Mouse (Mus musculus): ENCODE results near the gene Slc2a13.

Slc2a13 gene

GRCm38 (mm10) chr15:91502235-91502634 lies 70.8 kb downstream of the Slc2a13 start:
- DNase-seq = no peak

- DNase-seq = peak; percentile 38 to 44
These were observed 78.0 kb downstream of the Slc2a13 start for GRCm38 (mm10) chr15:91495014-91495413.

- peak; percentile 33 to 57 for DNase-seq
These were observed 93.0 kb downstream of the Slc2a13 start for GRCm38 (mm10) chr15:91479924-91480615.

- DNase-seq = peak; percentile 63
These were observed 95.3 kb downstream of the Slc2a13 start for GRCm38 (mm10) chr15:91477766-91478165.

DNA sequence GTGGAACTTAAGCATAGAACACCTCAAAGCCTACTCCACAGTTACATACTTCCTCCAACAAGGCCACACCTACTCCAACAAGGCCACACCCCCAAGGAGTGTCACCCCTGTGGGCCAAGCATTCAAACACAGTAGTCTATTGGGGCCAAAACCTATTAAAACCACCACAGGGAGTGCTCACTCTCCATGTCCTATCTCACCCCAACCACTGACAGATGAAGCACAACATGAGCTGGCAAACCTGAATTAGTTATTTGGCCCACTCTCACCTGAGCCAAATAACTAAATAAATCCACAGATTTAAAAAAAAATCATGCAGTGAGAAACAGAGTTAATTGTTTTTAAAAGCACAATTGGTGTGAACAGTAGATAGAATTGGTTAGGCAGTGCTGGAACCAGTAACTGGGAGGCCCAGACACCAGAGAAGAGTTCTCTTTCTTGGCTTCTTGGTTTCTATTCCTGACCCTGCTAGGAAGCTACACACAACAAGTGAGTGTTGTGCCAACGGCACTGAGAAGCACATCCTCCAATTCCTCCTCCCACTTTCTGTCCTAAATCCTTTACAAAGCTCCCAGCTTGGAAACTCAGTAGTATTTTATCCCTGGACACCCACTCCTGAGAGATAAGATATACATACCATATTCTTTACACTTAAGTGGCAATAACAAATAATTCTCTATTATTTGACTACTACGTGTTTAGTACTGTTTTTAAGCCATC lies 99.2 kb downstream of the Slc2a13 start:
- peak in 1 of 2 experiments; percentile 43 for DNase-seq

DNA sequence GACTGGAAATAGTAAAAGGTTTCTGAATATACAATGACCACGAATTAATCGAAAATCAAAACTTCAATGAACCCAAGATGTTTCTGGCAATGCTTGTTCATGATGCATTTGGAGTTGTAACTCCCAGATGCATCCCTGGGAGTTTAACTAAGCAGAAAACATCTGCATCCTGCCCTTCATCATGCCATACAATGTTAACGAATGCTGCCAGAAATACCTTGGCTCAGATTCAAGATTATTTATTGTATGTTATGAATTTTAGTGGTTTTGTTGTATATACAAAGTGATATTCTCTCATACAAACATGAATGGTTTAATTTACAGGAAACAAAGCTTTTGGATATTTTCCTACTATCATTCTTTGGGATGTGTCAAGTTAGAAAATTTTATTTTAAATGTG lies 107.7 kb downstream of the Slc2a13 start:
- DNase-seq = no peak

DNA sequence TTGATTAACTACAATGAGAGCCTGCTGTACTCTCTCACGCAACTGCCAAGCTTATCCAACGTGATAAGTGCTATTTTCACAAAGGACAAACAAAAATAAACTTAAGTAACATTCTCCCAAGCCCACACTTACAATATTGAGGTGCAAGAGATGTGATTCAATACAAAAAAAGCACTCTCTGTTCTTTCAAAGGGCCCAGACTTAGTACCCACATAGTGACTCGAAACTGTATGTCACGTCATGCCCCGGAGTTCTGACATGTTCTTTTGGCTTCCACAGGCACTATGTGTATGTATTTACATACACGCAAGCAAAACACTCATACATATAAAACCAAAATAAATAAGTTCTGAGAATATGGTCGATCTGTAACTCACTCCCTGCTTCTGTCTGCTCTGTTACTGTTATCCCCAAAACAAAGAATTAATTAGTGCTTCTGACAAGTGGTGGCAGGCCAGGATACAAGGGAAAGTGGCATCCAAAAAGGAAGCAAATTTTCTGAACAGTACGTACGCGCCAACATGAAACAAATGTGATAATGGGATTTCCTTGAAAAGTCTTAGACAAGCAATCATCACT lies 109.1 kb downstream of the Slc2a13 start:
- no peak for DNase-seq

DNA sequence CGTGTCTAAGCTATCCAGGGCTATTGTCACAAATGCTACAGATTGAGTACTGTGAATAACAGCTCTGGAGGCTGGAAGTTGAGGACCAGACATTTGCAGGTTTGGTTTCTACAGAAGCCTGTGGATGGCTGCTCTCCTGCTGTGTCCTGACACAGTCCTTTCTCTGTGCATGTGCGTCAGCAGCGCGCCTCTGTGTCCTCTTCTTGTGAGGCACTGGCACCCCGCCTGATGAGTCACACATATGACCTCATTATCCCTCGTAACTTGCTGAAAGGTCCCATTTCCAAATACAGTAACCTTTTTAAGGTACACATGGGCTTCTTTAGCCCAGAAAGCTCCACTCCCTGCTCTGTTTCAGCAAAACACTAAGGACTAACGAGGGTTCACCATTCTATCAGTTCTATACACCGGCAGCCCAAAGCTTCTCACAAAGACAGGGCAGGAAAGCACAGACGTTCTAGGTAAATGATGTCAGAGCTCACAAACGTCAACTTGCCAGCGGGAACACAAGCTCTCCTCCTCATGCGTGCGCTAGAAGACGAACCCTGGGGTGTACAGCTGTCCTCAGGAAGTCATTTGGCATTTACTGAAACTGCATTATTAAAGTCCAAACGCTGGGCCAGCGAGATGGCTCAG lies 109.9 kb downstream of the Slc2a13 start:
- peak; percentile 90 to 92 for DNase-seq

DNA sequence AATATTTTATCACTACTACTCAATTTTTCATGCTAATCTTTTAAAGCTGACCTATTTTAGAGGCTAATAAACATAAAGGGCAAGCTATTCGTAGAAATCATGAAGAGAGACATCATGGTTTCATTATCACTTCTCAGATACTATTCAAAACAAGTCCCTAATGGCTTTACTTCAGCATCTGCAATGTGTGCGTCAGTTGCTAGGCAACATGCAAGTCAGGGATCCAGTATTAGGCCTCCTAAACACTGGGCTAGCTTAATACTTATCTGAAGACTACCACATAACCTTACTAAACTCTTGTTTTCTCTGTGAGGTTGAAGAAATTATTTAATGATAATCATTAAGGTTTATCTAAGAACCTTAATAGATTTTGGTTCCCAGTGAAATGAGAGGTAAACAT lies 111.1 kb downstream of the Slc2a13 start:
- peak in 1 of 2 experiments; percentile 10 for DNase-seq

DNA sequence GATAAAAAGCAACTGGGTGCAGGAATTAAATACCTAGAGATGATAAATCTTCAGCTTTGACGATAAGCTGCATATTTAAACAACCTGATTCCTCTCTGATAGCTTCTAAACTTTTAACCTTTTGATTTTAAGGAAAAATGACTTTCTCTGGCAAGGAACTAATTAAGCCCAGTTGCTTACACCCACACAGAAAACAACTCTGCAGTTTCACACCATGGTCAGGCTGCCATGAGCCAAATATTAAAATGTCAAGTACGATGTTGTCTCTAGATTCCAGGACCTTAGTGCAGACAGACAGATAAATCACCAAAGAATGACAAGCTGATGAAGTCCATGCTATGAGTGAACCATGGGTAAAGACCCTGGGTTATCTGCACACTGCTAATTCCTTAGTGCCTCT lies 115.9 kb downstream of the Slc2a13 start:
- no peak for DNase-seq

DNA sequence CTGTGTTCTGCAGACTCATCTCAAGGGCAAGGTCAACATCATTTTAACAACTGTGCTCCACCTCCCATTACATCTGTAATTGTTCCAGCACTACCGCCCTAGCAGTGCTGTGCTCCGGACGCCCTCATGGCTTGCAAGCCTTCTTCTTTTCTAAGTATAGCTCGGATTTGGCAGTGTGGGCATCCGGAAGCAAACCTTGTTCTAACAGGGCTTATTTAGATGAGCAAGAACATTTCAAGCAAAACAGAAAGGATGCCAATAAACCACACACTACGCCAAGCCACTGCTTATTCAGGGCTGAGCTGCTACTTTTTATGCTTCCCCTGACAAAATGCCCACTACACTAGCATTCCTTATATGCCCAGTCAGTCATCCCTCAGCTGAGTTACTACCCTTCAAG lies 127.7 kb downstream of the Slc2a13 start:
- peak; percentile 57 to 67 for DNase-seq

- DNase-seq = no peak
These were observed 129.6 kb downstream of the Slc2a13 start for GRCm38 (mm10) chr15:91443449-91443848.

GRCm38 (mm10) chr15:91439883-91440282 lies 133.2 kb downstream of the Slc2a13 start:
- peak; percentile 54 to 65 for DNase-seq

DNA sequence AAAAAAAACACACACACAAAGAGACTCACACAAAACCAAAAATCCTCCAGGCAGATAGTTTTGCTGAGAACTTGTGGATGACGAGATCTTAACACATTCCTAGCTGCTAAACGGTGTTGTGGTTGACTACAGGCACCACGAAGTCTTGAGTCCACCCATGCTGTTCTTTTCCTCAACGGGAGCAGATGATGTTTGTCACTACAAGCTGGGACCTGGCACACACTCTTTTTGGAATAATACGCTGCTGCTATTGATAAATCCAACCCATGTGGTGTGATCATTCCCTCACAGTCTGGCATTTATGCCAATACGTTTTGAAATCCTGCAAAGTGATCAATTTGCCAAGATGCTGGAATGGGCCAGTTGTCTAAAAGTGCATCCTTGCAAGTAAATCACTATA lies 147.6 kb downstream of the Slc2a13 start:
- DNase-seq = no peak

DNA sequence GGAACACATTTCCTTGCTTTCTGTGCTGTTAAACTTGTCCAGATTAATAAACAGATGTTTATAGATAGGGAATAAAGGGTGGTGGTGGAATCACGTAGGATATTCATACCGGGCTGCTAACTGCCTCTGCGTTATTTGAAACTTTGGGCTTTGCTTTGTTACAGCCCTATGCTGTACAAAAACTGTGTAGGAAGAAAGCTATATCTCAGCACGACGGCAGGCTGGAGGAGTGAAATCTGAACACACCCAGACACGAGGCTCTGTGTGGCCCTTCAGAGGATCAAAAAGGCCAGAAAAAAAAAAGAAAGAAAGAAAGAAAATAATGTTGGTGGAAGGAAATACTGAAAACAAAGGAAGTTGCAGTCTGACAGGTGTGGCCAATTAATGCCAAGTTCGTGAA lies 166.1 kb downstream of the Slc2a13 start:
- no peak for DNase-seq

DNA sequence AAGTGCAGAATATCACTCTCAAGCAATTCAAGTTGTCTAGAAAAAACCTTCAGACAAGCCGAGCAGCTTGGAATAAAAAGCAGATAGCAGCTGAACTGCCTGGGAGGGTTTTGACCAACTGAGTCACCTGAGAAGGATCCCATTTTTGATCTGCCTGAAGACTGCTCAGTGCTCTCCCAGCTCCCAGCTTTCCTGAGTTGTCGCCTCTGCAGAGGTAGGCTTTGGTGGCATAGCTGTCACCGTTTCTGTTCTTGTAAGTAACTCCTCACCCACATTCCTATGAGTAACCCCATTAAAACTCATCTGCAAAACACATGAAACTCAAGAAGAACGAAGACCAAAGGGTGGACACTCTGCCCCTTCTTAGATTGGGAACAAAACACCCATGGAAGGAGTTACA lies 177.9 kb downstream of the Slc2a13 start:
- no peak for DNase-seq

GRCm38 (mm10) chr15:91383694-91384093 lies 189.4 kb downstream of the Slc2a13 start:
- DNase-seq = no peak

- peak in 1 of 2 experiments; percentile 14 for DNase-seq
These were observed 190.5 kb downstream of the Slc2a13 start for GRCm38 (mm10) chr15:91382606-91383005.

DNA sequence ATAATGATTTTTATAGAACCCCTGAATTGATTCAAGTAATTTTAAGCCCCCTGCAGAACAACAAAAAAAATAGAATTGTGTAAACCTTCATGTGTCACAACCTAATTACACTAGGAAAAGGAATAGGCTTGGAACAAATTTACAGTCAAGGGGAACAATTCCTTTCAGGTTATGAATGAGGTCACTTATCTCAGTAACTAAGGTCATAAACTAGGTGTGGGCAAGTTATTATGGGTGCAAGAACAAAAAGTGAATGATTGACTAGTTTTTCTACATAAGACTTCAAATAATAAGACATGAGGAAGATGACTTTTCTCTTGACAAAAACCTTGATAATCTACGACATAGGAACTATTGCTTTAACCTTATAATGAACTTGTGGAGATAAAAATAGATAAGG lies 191.2 kb downstream of the Slc2a13 start:
- no peak for DNase-seq

DNA sequence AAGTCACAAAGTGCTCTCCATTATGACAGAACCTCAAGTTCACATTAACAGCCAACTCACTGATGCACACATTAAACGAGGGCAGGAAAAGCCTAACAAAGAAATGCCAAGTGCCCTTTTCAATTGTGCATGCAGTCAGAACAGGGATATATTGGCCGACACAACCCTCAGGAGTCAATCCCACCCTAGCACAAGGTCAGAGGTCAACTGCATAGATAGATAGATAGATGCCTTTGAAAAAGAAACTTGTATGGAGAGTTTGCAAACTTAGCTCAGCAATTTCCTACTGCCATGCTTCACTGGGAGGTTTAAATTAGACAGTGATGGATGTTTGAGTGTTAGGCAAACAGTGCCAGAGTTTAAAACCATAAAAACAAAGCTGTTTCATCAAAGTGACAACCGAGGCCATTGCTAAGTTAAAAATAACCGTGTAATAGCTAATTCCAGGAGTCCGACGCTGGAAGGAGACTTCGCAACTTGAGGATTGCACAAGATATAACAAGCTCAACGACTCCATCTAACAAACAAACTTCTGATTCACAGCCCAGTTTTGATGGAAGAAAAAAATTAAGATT lies 194.2 kb downstream of the Slc2a13 start:
- DNase-seq = no peak

GRCm38 (mm10) chr15:91377568-91377967 lies 195.5 kb downstream of the Slc2a13 start:
- no peak for DNase-seq

- peak in 1 of 2 experiments; percentile 45 for DNase-seq
These were observed 196.0 kb downstream of the Slc2a13 start for GRCm38 (mm10) chr15:91377105-91377504.

GRCm38 (mm10) chr15:91374441-91374840 lies 198.6 kb downstream of the Slc2a13 start:
- no peak for DNase-seq

Measured in cerebellum, adult 18-20 months (tissue).